Mouse (Mus musculus) right cerebral cortex, postnatal 25 days (tissue): ENCODE measurements around the gene Gm42688.

ENCODE experiments used
- DNase-seq: peaks from one replicate; pipeline ENCODE4 v3.0.0; 2022

The Gm42688 gene

GRCm38 (mm10) chr6:83101316-83101687 is at the start of gene Gm42688, which contains the start of gene Ccdc142:
Gm42688 (plus strand) TSS chr6:83101617.
Ccdc142 (plus strand) TSS chr6:83101601.
- DNase-seq = peak; percentile 87

GRCm38 (mm10) chr6:83053136-83053960 is 48.1 kb upstream of the Gm42688 start:
- peak; percentile 38 for DNase-seq

- peak; percentile 97 for DNase-seq
Measured at GRCm38 (mm10) chr6:83054074-83054851, 47.2 kb upstream of the Gm42688 start, which contains the start of gene Aup1. Aup1 (plus strand) TSS chr6:83054521.

GRCm38 (mm10) chr6:83054871-83055431 is 46.5 kb upstream of the Gm42688 start, which contains the start of gene Htra2:
Htra2 (minus strand) TSS chr6:83055273.
- DNase-seq = no peak

GRCm38 (mm10) chr6:83057790-83058189 is 43.6 kb upstream of the Gm42688 start, which contains the start of gene Dqx1:
Dqx1 (plus strand) TSS chr6:83057844.
- DNase-seq = peak; percentile 36

GRCm38 (mm10) chr6:83058725-83059124 is 42.7 kb upstream of the Gm42688 start:
- no peak for DNase-seq

GRCm38 (mm10) chr6:83065995-83066394 is 35.4 kb upstream of the Gm42688 start:
- no peak for DNase-seq

- DNase-seq = no peak
Measured at GRCm38 (mm10) chr6:83066441-83066840, 35.0 kb upstream of the Gm42688 start.

GRCm38 (mm10) chr6:83068221-83068620 is 33.2 kb upstream of the Gm42688 start:
- no peak for DNase-seq

- no peak for DNase-seq
Measured at GRCm38 (mm10) chr6:83068706-83069487, 32.5 kb upstream of the Gm42688 start.

GRCm38 (mm10) chr6:83069488-83070246 is 31.8 kb upstream of the Gm42688 start:
- DNase-seq = no peak

- DNase-seq = no peak
Measured at GRCm38 (mm10) chr6:83070247-83070310, 31.3 kb upstream of the Gm42688 start, which contains the start of gene Tlx2. Tlx2 (minus strand) TSS chr6:83070293.

GRCm38 (mm10) chr6:83070311-83071219 is 30.9 kb upstream of the Gm42688 start:
- peak; percentile 48 for DNase-seq

GRCm38 (mm10) chr6:83071220-83071619 is 30.2 kb upstream of the Gm42688 start:
- DNase-seq = no peak

GRCm38 (mm10) chr6:83074979-83075378 is 26.4 kb upstream of the Gm42688 start:
- no peak for DNase-seq

GRCm38 (mm10) chr6:83077630-83078323 is 23.6 kb upstream of the Gm42688 start, which contains the start of gene Pcgf1:
Pcgf1 (plus strand) TSS chr6:83077869.
- no peak for DNase-seq

- peak; percentile 98 for DNase-seq
Measured at GRCm38 (mm10) chr6:83078324-83078858, 23.0 kb upstream of the Gm42688 start.

- no peak for DNase-seq
Measured at GRCm38 (mm10) chr6:83080210-83080609, 21.2 kb upstream of the Gm42688 start.

GRCm38 (mm10) chr6:83083497-83083896 is 17.9 kb upstream of the Gm42688 start:
- DNase-seq = no peak

GRCm38 (mm10) chr6:83084477-83084876 is 16.9 kb upstream of the Gm42688 start:
- DNase-seq = no peak
